Mouse (Mus musculus) liver, embryonic 12.5 days (tissue): Measurements from ENCODE around the gene Tspan18. TPM values are rescaled to one million over a fixed set of nuclear protein-coding genes. Genes with fewer than 3 reads are reported as not detected.
A peak's percentile ranks its signal among the peaks of the same experiment; 100 is the strongest.

Source experiments
- ATAC-seq: fragments of 200-750 bp; cut with Nextera tagmentation; 2 replicates; pipeline ENCODE4 v1.8.0; 2017; ENCODE audit warnings: moderate number of reproducible peaks, mild to moderate bottlenecking, moderate library complexity
- H3K27ac ChIP-seq: fragments of 300-500 bp; sonication (generic); 2 replicates; pipeline ENCODE4 v1.5.1; 2016; ENCODE audit warnings: mild to moderate bottlenecking
- H3K27me3 ChIP-seq: fragments of 300-500 bp; sonication (generic); replicated peaks from 2 replicates; pipeline ENCODE4 v1.6.1; 2016; ENCODE audit warnings: mild to moderate bottlenecking, moderate library complexity
- H3K36me3 ChIP-seq: fragments of 300-500 bp; sonication (generic); 2 replicates; pipeline ENCODE4 v1.6.1; 2016; ENCODE audit warnings: mild to moderate bottlenecking, moderate library complexity
- H3K4me1 ChIP-seq: fragments of 300-500 bp; sonication (generic); 2 replicates; pipeline ENCODE4 v1.6.1; 2016
- H3K4me2 ChIP-seq: fragments of 300-500 bp; sonication (generic); 2 replicates; pipeline ENCODE4 v1.6.1; 2016; ENCODE audit warnings: mild to moderate bottlenecking, moderate library complexity
- H3K4me3 ChIP-seq: fragments of 300-500 bp; sonication (generic); 2 replicates; pipeline ENCODE4 v1.5.1; 2016; ENCODE audit warnings: mild to moderate bottlenecking, moderate library complexity
- H3K9ac ChIP-seq: fragments of 300-500 bp; sonication (generic); 2 replicates; pipeline ENCODE4 v1.6.1; 2016; ENCODE audit warnings: mild to moderate bottlenecking, moderate library complexity
- H3K9me3 ChIP-seq: fragments of 300-500 bp; sonication (generic); replicated peaks from 2 replicates; pipeline ENCODE4 v1.6.1; 2016; ENCODE audit warnings: mild to moderate bottlenecking, moderate library complexity
- WGBS: fragments of 180-500 bp; shearing (Covaris S2); methylation state at CpG from one replicate; pipeline ENCODE4 v1.1.7; 2016; ENCODE audit not compliant: insufficient replicate concordance; 5-methylcytosine and 5-hydroxymethylcytosine counted together
- polyA plus RNA-seq: library from polyadenylated mRNA; unstranded; fragments of >200 nt; fragmentation: Nextera tagmentation; extraction: Ambion mirVana; gene quantifications from 2 replicates; pipeline ENCODE4 v1.2.1, GENCODE M21; 2016

Tspan18 gene
- polyA plus RNA-seq, result 6.2 and 6.4 TPM in 2 replicates

- Histone ChIP-seq H3K4me3 (peak within 1 kb of the TSS; percentile 64), H3K36me3 (no peaks in the 10 kb centered on the region), H3K4me2 (peak within 1 kb of the TSS; percentile 95), H3K27me3 (peaks cover 36% of the 10 kb centered on the region), H3K9me3 (no peaks in the 10 kb centered on the region), H3K27ac (peak within 1 kb of the TSS; percentile 65), H3K9ac (peak within 1 kb of the TSS; percentile 71), H3K4me1 (peaks cover 25% of the 10 kb centered on the region)
- peak; percentile 91 for ATAC-seq
- under 1% methylated on average over 95 of the region's 95 CpGs for WGBS
These were observed at the start of gene Tspan18 for GRCm38 (mm10) chr2:93333817-93334731. Tspan18 (minus strand) TSS chr2:93334505.

GRCm38 (mm10) chr2:93383831-93384230, 49.5 kb upstream of the Tspan18 start:
- Histone ChIP-seq H3K4me1 (0 out of 2 replicates have a peak, but pooled peaks cover 2% of the 10 kb centered on the region), H3K27me3 (peaks cover 4% of the 10 kb centered on the region; the same call in 1 of the 2 replicates), H3K4me2 (no peak overlapping the region), H3K9ac (no peak overlapping the region), H3K27ac (no peak overlapping the region), H3K9me3 (no peaks in the 10 kb centered on the region), H3K36me3 (no peaks in the 10 kb centered on the region), H3K4me3 (no peak overlapping the region)
- ATAC-seq, result no peak
- 81% methylated on average over 5 of the region's 5 CpGs for WGBS

GRCm38 (mm10) chr2:93380680-93381089, 46.4 kb upstream of the Tspan18 start:
- 0 out of 2 replicates have a peak, but pooled peaks cover 2% of the 10 kb centered on the region for H3K9me3 ChIP-seq
- no peak overlapping the region for H3K4me3 ChIP-seq
- 43% methylated on average over 2 of the region's 2 CpGs for WGBS
- no peak for ATAC-seq
- H3K27me3 ChIP-seq, result no peaks in the 10 kb centered on the region
- H3K4me2 ChIP-seq, result no peak overlapping the region
- H3K36me3 ChIP-seq, result no peaks in the 10 kb centered on the region
- H3K9ac ChIP-seq, result no peak overlapping the region
- H3K4me1 ChIP-seq, result 0 out of 2 replicates have a peak, but pooled peaks cover 2% of the 10 kb centered on the region
- no peak overlapping the region for H3K27ac ChIP-seq

GRCm38 (mm10) chr2:93377797-93378196, 43.5 kb upstream of the Tspan18 start:
- Histone ChIP-seq H3K36me3 (no peaks in the 10 kb centered on the region), H3K9me3 (0 out of 2 replicates have a peak, but pooled peaks cover 2% of the 10 kb centered on the region), H3K4me1 (0 out of 2 replicates have a peak, but pooled peaks cover 2% of the 10 kb centered on the region), H3K27me3 (no peaks in the 10 kb centered on the region), H3K4me3 (no peak overlapping the region), H3K4me2 (no peak overlapping the region), H3K27ac (no peak overlapping the region), H3K9ac (no peak overlapping the region)
- ATAC-seq, result no peak
- WGBS, result 70% methylated on average over 15 of the region's 15 CpGs

- 80% methylated on average over 3 of the region's 3 CpGs for WGBS
- H3K4me2 ChIP-seq, result no peak overlapping the region
- H3K27me3 ChIP-seq, result no peaks in the 10 kb centered on the region
- no peak overlapping the region for H3K4me3 ChIP-seq
- no peak overlapping the region for H3K9ac ChIP-seq
- H3K4me1 ChIP-seq, result 0 out of 2 replicates have a peak, but pooled peaks cover 2% of the 10 kb centered on the region
- 0 out of 2 replicates have a peak, but pooled peaks cover 2% of the 10 kb centered on the region for H3K9me3 ChIP-seq
- no peaks in the 10 kb centered on the region for H3K36me3 ChIP-seq
- H3K27ac ChIP-seq, result no peak overlapping the region
- no peak for ATAC-seq
These were observed 42.9 kb upstream of the Tspan18 start for GRCm38 (mm10) chr2:93377157-93377556.

GRCm38 (mm10) chr2:93372872-93373271, 38.6 kb upstream of the Tspan18 start:
- H3K4me3 ChIP-seq, result no peak overlapping the region
- H3K9ac ChIP-seq, result no peak overlapping the region
- no peaks in the 10 kb centered on the region for H3K4me1 ChIP-seq
- 0 out of 2 replicates have a peak, but pooled peaks cover 4% of the 10 kb centered on the region for H3K27me3 ChIP-seq
- H3K27ac ChIP-seq, result no peak overlapping the region
- 84% methylated on average over 10 of the region's 10 CpGs for WGBS
- no peak overlapping the region for H3K4me2 ChIP-seq
- H3K36me3 ChIP-seq, result no peaks in the 10 kb centered on the region
- H3K9me3 ChIP-seq, result 0 out of 2 replicates have a peak, but pooled peaks cover 2% of the 10 kb centered on the region
- no peak for ATAC-seq

GRCm38 (mm10) chr2:93372097-93372571, 37.8 kb upstream of the Tspan18 start:
- Histone ChIP-seq H3K4me1 (no peaks in the 10 kb centered on the region), H3K4me3 (no peak overlapping the region), H3K36me3 (no peaks in the 10 kb centered on the region), H3K27ac (no peak overlapping the region), H3K9ac (no peak overlapping the region), H3K27me3 (0 out of 2 replicates have a peak, but pooled peaks cover 4% of the 10 kb centered on the region), H3K4me2 (no peak overlapping the region), H3K9me3 (0 out of 2 replicates have a peak, but pooled peaks cover 2% of the 10 kb centered on the region)
- 23% methylated on average over 6 of the region's 6 CpGs for WGBS
- no peak for ATAC-seq

- no peak for ATAC-seq
- no peaks in the 10 kb centered on the region for H3K36me3 ChIP-seq
These were observed 34.6 kb upstream of the Tspan18 start for GRCm38 (mm10) chr2:93368954-93369353.

GRCm38 (mm10) chr2:93367962-93368361, 33.7 kb upstream of the Tspan18 start:
- Histone ChIP-seq H3K4me2 (no peak overlapping the region), H3K9me3 (no peaks in the 10 kb centered on the region), H3K36me3 (no peaks in the 10 kb centered on the region), H3K27me3 (peaks cover 24% of the 10 kb centered on the region), H3K9ac (no peak overlapping the region), H3K4me3 (no peak overlapping the region), H3K27ac (no peak overlapping the region), H3K4me1 (no peaks in the 10 kb centered on the region)
- no peak for ATAC-seq
- 69% methylated on average over 6 of the region's 6 CpGs for WGBS

More at GRCm38 (mm10) chr2:93368954-93369353, 34.6 kb upstream of the Tspan18 start:
- Histone ChIP-seq H3K9ac (no peak overlapping the region), H3K27ac (no peak overlapping the region), H3K4me1 (no peaks in the 10 kb centered on the region), H3K4me2 (no peak overlapping the region), H3K4me3 (no peak overlapping the region), H3K27me3 (peaks cover 24% of the 10 kb centered on the region), H3K9me3 (no peaks in the 10 kb centered on the region)
- WGBS, result 30% methylated on average over 8 of the region's 8 CpGs

- peaks cover 24% of the 10 kb centered on the region for H3K27me3 ChIP-seq
- H3K4me3 ChIP-seq, result no peak overlapping the region
- no peaks in the 10 kb centered on the region for H3K9me3 ChIP-seq
- no peak overlapping the region for H3K9ac ChIP-seq
- no peaks in the 10 kb centered on the region for H3K36me3 ChIP-seq
- peaks cover 17% of the 10 kb centered on the region for H3K4me1 ChIP-seq
- H3K4me2 ChIP-seq, result no peak overlapping the region
- no peak overlapping the region for H3K27ac ChIP-seq
- 61% methylated on average over 9 of the region's 9 CpGs for WGBS
- ATAC-seq, result no peak
These were observed 31.1 kb upstream of the Tspan18 start for GRCm38 (mm10) chr2:93365411-93365810.

- WGBS, result 63% methylated on average over 2 of the region's 2 CpGs
- ATAC-seq, result no peak
These were observed 30.6 kb upstream of the Tspan18 start for GRCm38 (mm10) chr2:93364951-93365350.

GRCm38 (mm10) chr2:93361454-93361853, 27.1 kb upstream of the Tspan18 start:
- Histone ChIP-seq H3K27me3 (peaks cover 13% of the 10 kb centered on the region), H3K36me3 (no peaks in the 10 kb centered on the region), H3K4me3 (no peak overlapping the region), H3K27ac (no peak overlapping the region), H3K9me3 (no peaks in the 10 kb centered on the region), H3K4me1 (peaks cover 55% of the 10 kb centered on the region), H3K4me2 (no peak overlapping the region; the same call in 1 of the 2 replicates), H3K9ac (no peak overlapping the region)
- peak; percentile 64; the same call in 1 of the 2 replicates for ATAC-seq
- WGBS, result 14% methylated on average over 5 of the region's 5 CpGs

More at GRCm38 (mm10) chr2:93364951-93365350, 30.6 kb upstream of the Tspan18 start:
- H3K27me3 ChIP-seq, result peaks cover 24% of the 10 kb centered on the region
- H3K27ac ChIP-seq, result no peak overlapping the region
- H3K4me3 ChIP-seq, result no peak overlapping the region
- H3K4me1 ChIP-seq, result peaks cover 22% of the 10 kb centered on the region
- H3K9ac ChIP-seq, result no peak overlapping the region
- H3K36me3 ChIP-seq, result no peaks in the 10 kb centered on the region
- H3K9me3 ChIP-seq, result no peaks in the 10 kb centered on the region
- no peak overlapping the region for H3K4me2 ChIP-seq
